Mouse (Mus musculus) spleen, embryonic (tissue): ENCODE measurements around the gene Ghitm.

Source experiments
- CTCF ChIA-PET: fragments of 350-600 bp; sonication (Branson Sonifier 250); formaldehyde crosslinking; loops from one replicate; lab custom pipeline; 2022; lab: Charles Lee

The Ghitm gene

DNA sequence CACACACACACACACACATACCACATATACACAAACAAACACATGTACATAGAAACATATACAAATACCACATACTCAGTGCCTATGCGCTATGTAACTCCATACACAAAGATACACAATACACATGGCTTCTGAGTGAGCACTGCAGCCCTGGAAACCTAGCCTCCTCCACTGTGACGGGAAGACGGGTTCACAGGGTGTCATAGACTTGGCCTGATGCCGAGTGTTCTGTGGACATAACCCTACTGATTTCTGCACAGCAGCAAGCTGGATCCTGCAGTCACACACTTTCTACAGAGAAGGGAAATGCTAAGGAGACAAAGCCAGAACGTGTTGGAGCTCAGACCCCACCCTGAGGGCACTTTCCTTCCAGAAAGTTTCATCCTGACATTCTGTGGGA lies 30.3 kb downstream of the Ghitm start:
- CTCF ChIA-PET, result no interaction called here

DNA sequence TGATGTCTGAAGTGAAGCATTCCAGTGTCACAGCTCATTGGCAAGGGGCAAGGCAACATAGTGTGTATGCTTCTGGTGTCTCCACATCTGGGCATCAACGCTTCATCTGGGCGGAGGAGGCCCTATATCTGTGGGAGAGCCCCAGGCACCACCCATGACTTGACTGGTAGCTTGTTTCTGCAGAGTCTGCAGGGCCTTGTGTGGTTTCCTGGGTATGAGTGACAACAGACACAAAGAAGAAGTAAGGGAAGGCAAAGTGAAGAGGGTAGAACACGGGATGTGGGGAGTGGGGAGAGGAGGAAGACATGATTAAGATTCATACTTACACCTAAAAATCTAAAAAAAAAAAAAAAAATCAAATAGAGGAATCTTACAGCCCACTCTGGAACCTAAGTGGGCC lies 32.6 kb downstream of the Ghitm start:
- CTCF ChIA-PET, result no interaction called here

DNA sequence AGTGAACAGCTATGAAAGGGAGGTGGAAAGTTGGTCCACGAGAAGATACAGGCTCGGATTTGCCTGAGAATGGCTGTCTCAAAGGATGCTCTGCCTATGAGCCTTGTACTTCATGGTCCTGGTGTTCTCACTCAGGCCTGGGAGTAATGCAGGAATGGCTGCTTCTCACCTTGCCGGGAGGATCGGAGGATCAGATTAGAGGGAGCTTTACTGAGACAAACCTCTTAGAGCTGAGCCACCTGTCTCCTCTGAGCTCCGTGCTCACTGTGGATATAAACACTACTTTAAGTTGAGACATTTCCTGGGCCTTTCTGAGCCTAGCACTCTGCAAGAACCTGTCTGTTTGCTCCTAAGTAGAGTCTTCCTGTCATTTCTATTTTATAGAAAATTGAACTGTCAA lies 33.5 kb downstream of the Ghitm start:
- CTCF ChIA-PET, result no interaction called here

DNA sequence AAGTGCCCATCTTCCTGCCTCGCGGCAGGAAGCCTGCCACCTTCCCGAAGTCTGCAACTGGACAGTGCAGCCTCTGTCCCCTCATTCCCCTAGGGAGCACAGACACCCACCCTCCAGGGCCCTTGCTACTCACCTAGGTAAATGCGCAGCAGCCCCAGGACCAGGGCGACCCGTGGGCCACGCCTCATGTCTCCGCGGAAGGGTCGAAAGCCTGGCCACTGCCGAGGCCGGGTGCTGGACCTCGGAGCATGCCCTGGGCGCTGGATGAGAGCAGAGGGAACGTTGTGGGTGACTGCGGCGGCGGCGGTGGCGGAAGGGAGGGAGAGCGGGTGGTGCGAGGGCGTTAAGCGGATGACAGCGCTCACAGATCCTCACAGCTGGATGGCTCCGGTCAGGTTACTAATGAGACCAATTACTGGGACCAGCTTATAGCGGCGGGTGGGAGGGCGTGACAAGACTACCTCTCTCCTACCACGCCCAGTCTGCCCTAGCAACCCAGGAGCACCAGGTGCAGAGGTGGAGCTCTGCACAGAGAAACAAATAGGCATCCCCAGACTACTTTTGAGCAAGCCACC lies 37.0 kb downstream of the Ghitm start, which contains the start of gene Cdhr1:
Cdhr1 (minus strand) TSS at position 392 of the 575 bp plus-strand sequence.
- CTCF ChIA-PET, result no interaction called here

DNA sequence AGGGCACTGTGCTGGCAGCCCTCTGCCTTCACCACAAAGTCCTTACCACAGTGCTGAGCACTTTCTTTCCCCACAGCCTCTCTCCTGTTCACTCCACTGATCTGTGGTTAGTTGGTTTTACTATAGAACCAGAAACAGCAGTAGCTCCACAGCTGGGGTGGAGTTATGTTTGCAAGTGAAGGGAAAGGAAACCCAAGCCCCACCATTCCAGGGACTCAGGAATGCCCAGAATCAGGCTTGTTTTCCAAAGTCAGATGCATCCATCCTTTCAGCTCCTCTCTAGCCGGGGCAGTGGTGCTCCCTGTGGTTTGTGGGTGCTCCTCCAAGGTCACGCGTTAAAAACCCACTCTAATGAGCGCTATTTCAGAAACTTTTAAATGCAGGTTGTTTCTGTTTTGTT lies 39.5 kb downstream of the Ghitm start:
- CTCF ChIA-PET, result no interaction called here

DNA sequence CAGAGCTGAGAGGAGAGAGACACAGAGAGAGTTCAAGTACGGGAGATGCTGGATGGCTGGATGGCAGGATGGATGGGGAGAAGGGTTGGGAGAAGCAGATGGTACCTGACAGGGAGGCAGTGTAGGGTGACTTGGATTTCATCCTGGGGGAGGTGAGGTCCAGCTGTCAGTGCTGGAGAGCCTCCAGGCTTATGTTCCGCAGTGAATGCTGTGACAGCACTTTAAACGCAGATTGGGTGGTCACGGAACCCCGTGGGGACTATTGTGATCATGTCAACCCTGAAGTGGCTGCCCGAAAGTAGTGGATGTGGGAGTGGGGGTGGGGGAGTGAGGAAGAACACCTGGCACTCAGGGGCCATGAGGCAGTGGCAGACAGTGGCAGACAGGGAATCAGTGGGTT lies 40.6 kb downstream of the Ghitm start:
- CTCF ChIA-PET, result no interaction called here

DNA sequence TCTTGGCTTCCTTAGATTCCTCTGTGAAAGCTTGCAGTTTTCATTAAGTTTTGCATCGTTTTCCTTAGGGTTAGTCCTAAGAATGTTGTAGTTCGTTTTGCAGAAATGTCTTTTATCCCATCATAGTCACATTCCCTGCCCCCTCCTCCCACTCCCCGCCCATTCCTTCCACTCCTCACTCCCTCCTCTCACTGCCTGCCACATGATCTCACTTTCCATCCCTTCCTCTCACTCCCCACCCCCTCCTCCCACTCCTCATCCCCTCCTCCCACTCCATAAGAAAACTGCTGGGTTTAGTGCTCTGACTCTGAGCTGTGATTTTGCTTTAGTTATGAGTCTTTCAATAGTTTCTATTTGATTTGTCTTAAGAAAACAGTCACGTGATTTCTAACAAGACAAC lies 51.3 kb downstream of the Ghitm start:
- CTCF ChIA-PET, result no interaction called here

DNA sequence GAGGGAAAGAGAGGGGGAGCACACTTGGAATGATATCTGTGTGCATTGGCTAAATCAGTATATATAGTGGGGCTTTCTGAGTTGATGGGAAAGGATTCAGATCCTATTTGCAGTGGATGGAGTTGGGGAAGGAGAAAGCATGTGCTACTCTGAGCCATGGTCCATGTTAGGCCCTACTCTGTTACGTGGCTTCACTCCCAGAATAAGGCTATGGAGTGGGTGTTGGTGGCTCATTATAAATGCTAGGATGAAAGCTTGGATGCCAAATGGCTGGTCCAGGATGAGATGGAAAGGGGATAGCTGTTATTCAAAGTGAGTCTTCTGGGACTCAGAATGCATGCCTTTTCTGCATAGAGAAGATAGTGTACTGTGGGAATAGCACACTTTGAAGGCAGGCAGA lies 54.3 kb downstream of the Ghitm start:
- CTCF ChIA-PET, result no interaction called here
